Comparison of ENCODE assay signal across 14 mouse cellular contexts in the genomic region with DNA sequence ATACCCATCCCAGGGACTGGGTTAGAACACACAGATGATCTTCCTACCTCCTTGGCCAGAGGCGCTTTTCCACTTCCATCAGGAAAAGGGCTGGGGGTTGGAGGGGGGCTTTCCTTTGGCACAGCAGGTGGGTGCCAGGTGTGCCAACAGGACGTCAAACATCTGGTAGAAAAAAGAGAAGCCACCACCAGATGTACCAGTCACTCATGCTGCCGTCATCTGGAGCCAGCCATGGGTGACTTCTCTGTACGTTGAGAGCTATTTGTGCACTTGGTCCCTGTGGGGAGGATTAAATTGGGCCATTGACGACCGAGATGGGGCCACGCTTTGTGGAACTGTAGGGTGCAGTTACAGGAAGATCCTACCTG. TPM values are rescaled to one million over a fixed set of nuclear protein-coding genes. Genes with fewer than 3 reads are reported as not detected.
A peak's percentile ranks its signal among the peaks of the same experiment; 100 is the strongest.
DNase-seq lines count a peak whose midpoint lies in the region; ATAC-seq and TF ChIP-seq lines count a peak whose summit lies in the region.
"Had no signal": no experiment of that assay in that cellular context is flagged by ENCODE, and none has a peak within 500 bp of the region (broad histone marks: within the 10 kb centered on the region; RNA-seq: fewer than 3 reads in every experiment).

No protein-coding gene starts in this region.

- H3K4me2 ChIP-seq in heart, embryonic 15.5 days: peak overlapping the region; percentile 19; the same call in 1 of the 2 replicates
- H3K4me2 ChIP-seq: heart, embryonic 11.5 days; lung, embryonic 14.5 days; midbrain, embryonic 12.5 days had no signal

- TF ChIP-seq CTCF in small intestine, adult 2 months (IDR thresholded peaks at IDR 0.05; ENCODE audit: extremely low read depth, insufficient read length, insufficient replicate concordance, low read depth, low read length): no peak

- H3K4me1 ChIP-seq in heart, embryonic 15.5 days (replicated peaks): peaks cover 22% of the 10 kb centered on the region
- no peaks in the 10 kb centered on the region for H3K4me1 ChIP-seq in small intestine, adult 2 months (ENCODE audit: control insufficient read depth, insufficient read depth, insufficient read length, low read length)

- no peak overlapping the region for H3K27ac ChIP-seq in heart, embryonic 15.5 days
- H3K27ac ChIP-seq in small intestine, adult 2 months (ENCODE audit: insufficient read depth, low read depth, low read length): peak overlapping the region; percentile 20; the same call in 1 of the 2 replicates
- H3K27ac ChIP-seq: hindbrain, postnatal 0 days; kidney, postnatal 0 days; midbrain, embryonic 12.5 days had no signal

- 59% methylated on average over 7 of the region's 7 CpGs for WGBS in heart, embryonic 15.5 days
- WGBS in small intestine, adult 2 months: 54% methylated on average over 7 of the region's 7 CpGs

- no peak for ATAC-seq in heart, embryonic 15.5 days (replicated peaks; ENCODE audit: insufficient number of reproducible peaks, insufficient read depth, low FRiP score, low read depth)
- no peak for ATAC-seq in inflammation-experienced regulatory T-cells, adult 6 months
- ATAC-seq: hindbrain, postnatal 0 days had no signal

- no peaks in the 10 kb centered on the region for H3K36me3 ChIP-seq in heart, embryonic 15.5 days
- H3K36me3 ChIP-seq in small intestine, adult 2 months (ENCODE audit: control insufficient read depth, insufficient read depth, low read length): no peaks in the 10 kb centered on the region
- H3K36me3 ChIP-seq: midbrain, embryonic 12.5 days had no signal

- H3K27me3 ChIP-seq in heart, embryonic 15.5 days: 0 out of 2 replicates have a peak, but pooled peaks cover 3% of the 10 kb centered on the region
- H3K27me3 ChIP-seq in small intestine, adult 2 months (ENCODE audit: control insufficient read depth, insufficient read depth, low read length): no peaks in the 10 kb centered on the region
- H3K27me3 ChIP-seq: midbrain, embryonic 12.5 days had no signal

- H3K9me3 ChIP-seq in heart, embryonic 15.5 days (replicated peaks): no peaks in the 10 kb centered on the region
- H3K9me3 ChIP-seq: midbrain, embryonic 12.5 days had no signal

- H3K9ac ChIP-seq in heart, embryonic 15.5 days: no peak overlapping the region
- H3K9ac ChIP-seq: lung, embryonic 14.5 days; midbrain, embryonic 12.5 days had no signal

- H3K4me3 ChIP-seq in heart, embryonic 15.5 days: peak overlapping the region; percentile 17; the same call in 1 of the 2 replicates
- H3K4me3 ChIP-seq in small intestine, adult 2 months (ENCODE audit: low read depth, low read length): peak overlapping the region; percentile 60
- H3K4me3 ChIP-seq: midbrain, embryonic 12.5 days had no signal

- DNase-seq in heart, adult 9 months (ENCODE audit: low spot score in 2 of 2): no peak
- peak; percentile 48 to 66 for DNase-seq in thymus, adult 18-20 months
- no peak for DNase-seq in thymus, postnatal 25 days
- DNase-seq in cerebellum, adult 11-12 months: no peak
- no peak for DNase-seq in right cerebral cortex, postnatal 25 days
- DNase-seq: cerebellum, postnatal 25 days; lung, embryonic 14.5 days had no signal

- TF ChIP-seq POLR2A in small intestine, adult 2 months (IDR thresholded peaks at IDR 0.05; ENCODE audit: low read depth, low read length): no peak

RNA-seq across cellular contexts. Expression of gene Laptm5, which starts 2.7 kb away (rescaled TPM):
- 27.4 and 55.0 TPM in 2 replicates for polyA plus RNA-seq in heart, embryonic 15.5 days (2015; fragmentation: Nextera tagmentation; extraction: Ambion mirVana)
- polyA plus RNA-seq in small intestine, adult 2 months (2012; rRNA removed): 56.1 and 79.0 TPM in 2 replicates
- 1,000 to 10,000 TPM; 1,760 to 2,043 (median 1,985) TPM for polyA plus RNA-seq in inflammation-experienced regulatory T-cells, adult 6 months (2017; shearing (Covaris generic))

RNA-seq across cellular contexts. Expression of gene Matn1, which starts 28.5 kb away (rescaled TPM):
- polyA plus RNA-seq in heart, embryonic 15.5 days (2015; fragmentation: Nextera tagmentation; extraction: Ambion mirVana): 0.39 and 1.6 TPM in 2 replicates
- 0.05 TPM in 1 of 2 replicates, not detected in the other for polyA plus RNA-seq in small intestine, adult 2 months (2012; rRNA removed)
- not detected for polyA plus RNA-seq in inflammation-experienced regulatory T-cells, adult 6 months (2017; shearing (Covaris generic))
- polyA plus RNA-seq: heart, embryonic 11.5 days; lung, embryonic 14.5 days had no signal

Comparison
In these comparisons a context has a peak if more than half of its experiments do, and no peak if none do; other contexts are left out.
1. DNase-seq: peak in thymus, adult 18-20 months (2 of 2); none in heart, adult 9 months (0 of 2), thymus, postnatal 25 days (single experiment), cerebellum, adult 11-12 months (single experiment) and right cerebral cortex, postnatal 25 days (single experiment).
2. RNA of gene Laptm5, which starts 2.7 kb away (polyA plus RNA-seq): 1,760 to 2,043 TPM in inflammation-experienced regulatory T-cells, adult 6 months; 56.1 to 79.0 TPM in small intestine, adult 2 months and 27.4 to 55.0 TPM in heart, embryonic 15.5 days; every median in the first group is over 10 times any median in the second.